8 mouse cellular contexts compared by ENCODE assay signal in genomic region chr19:4697721-4698120, GRCm38 (mm10). TPM values are rescaled to one million over a fixed set of nuclear protein-coding genes. Genes with fewer than 3 reads are reported as not detected.
DNase-seq lines count a peak whose midpoint lies in the region; ATAC-seq lines count a peak whose summit lies in the region.

No protein-coding gene starts in this region.

- 74% methylated on average over 9 of the region's 9 CpGs for WGBS in kidney, embryonic 14.5 days
- WGBS in embryonic facial prominence, embryonic 10.5 days: 79% methylated on average over 9 of the region's 9 CpGs
- WGBS in hindbrain, embryonic 16.5 days: 74% methylated on average over 9 of the region's 9 CpGs
- WGBS in midbrain, embryonic 16.5 days: 69% methylated on average over 9 of the region's 9 CpGs

- peaks cover 4% of the 10 kb centered on the region; the same call in 1 of the 2 replicates for H3K4me1 ChIP-seq in kidney, embryonic 14.5 days (ENCODE audit: control insufficient read depth, insufficient read depth, low read length)
- H3K4me1 ChIP-seq in embryonic facial prominence, embryonic 10.5 days: peaks cover 12% of the 10 kb centered on the region
- H3K4me1 ChIP-seq in hindbrain, embryonic 16.5 days (ENCODE audit: control insufficient read depth, insufficient read depth, low read depth, low read length): peaks cover 8% of the 10 kb centered on the region
- H3K4me1 ChIP-seq in midbrain, embryonic 16.5 days (ENCODE audit: control insufficient read depth, insufficient read depth, low read length): peaks cover 13% of the 10 kb centered on the region

- no peak for DNase-seq in kidney, adult 11 months
- DNase-seq in embryonic facial prominence, embryonic 10.5 days (ENCODE audit: low spot score): no peak
- DNase-seq in thymus, postnatal 10 days (ENCODE audit: low spot score in 2 of 2): no peak
- DNase-seq in embryo, embryonic 10 days (ENCODE audit: low spot score): no peak
- no peak for DNase-seq in urinary bladder, postnatal 36 days (ENCODE audit: low spot score in 2 of 2)

- peak overlapping the region; percentile 52 for H3K9ac ChIP-seq in kidney, embryonic 14.5 days (ENCODE audit: low read depth, low read length)
- peak overlapping the region; percentile 81 for H3K9ac ChIP-seq in hindbrain, embryonic 16.5 days (ENCODE audit: low read depth, low read length)
- peak overlapping the region; percentile 89 for H3K9ac ChIP-seq in midbrain, embryonic 16.5 days (ENCODE audit: low read depth, low read length)

- peaks cover 43% of the 10 kb centered on the region for H3K27me3 ChIP-seq in kidney, embryonic 14.5 days (ENCODE audit: control insufficient read depth, insufficient read depth, low read length)
- peaks cover 65% of the 10 kb centered on the region for H3K27me3 ChIP-seq in embryonic facial prominence, embryonic 10.5 days (replicated peaks; ENCODE audit: low read depth, poor library complexity, severe bottlenecking)
- H3K27me3 ChIP-seq in hindbrain, embryonic 16.5 days (replicated peaks; ENCODE audit: control insufficient read depth, insufficient read depth, low read length): no peaks in the 10 kb centered on the region
- H3K27me3 ChIP-seq in midbrain, embryonic 16.5 days (ENCODE audit: control insufficient read depth, insufficient read depth, low read depth, low read length): peaks cover 12% of the 10 kb centered on the region

- 0 out of 2 replicates have a peak, but pooled peaks have one; percentile 4 for ATAC-seq in kidney, embryonic 14.5 days (ENCODE audit: low FRiP score, low TSS enrichment)
- ATAC-seq in hindbrain, embryonic 16.5 days: peak; percentile 69; the same call in 1 of the 2 replicates
- ATAC-seq in midbrain, embryonic 16.5 days: peak; percentile 32; the same call in 1 of the 2 replicates

- H3K27ac ChIP-seq in kidney, embryonic 14.5 days (ENCODE audit: low read depth, low read length): no peak overlapping the region
- H3K27ac ChIP-seq in embryonic facial prominence, embryonic 10.5 days (replicated peaks): no peak overlapping the region
- peak overlapping the region; percentile 87 for H3K27ac ChIP-seq in hindbrain, embryonic 16.5 days (ENCODE audit: low read depth, low read length)
- H3K27ac ChIP-seq in midbrain, embryonic 16.5 days (ENCODE audit: low read length): peak overlapping the region; percentile 87

- no peaks in the 10 kb centered on the region for H3K9me3 ChIP-seq in kidney, embryonic 14.5 days (ENCODE audit: control insufficient read depth, low read length)
- no peaks in the 10 kb centered on the region for H3K9me3 ChIP-seq in embryonic facial prominence, embryonic 10.5 days
- H3K9me3 ChIP-seq in hindbrain, embryonic 16.5 days (ENCODE audit: control insufficient read depth, low read length): no peaks in the 10 kb centered on the region
- H3K9me3 ChIP-seq in midbrain, embryonic 16.5 days (replicated peaks; ENCODE audit: control insufficient read depth, low read length, poor library complexity, severe bottlenecking): no peaks in the 10 kb centered on the region

- H3K4me2 ChIP-seq in kidney, embryonic 14.5 days (replicated peaks; ENCODE audit: low read depth, low read length): peak overlapping the region; percentile 88
- H3K4me2 ChIP-seq in hindbrain, embryonic 16.5 days (ENCODE audit: low read length): peak overlapping the region; percentile 73
- H3K4me2 ChIP-seq in midbrain, embryonic 16.5 days (ENCODE audit: low read length): peak overlapping the region; percentile 63

- H3K4me3 ChIP-seq in kidney, embryonic 14.5 days (ENCODE audit: low read length): peak overlapping the region; percentile 56
- peak overlapping the region; percentile 70 for H3K4me3 ChIP-seq in embryonic facial prominence, embryonic 10.5 days
- H3K4me3 ChIP-seq in hindbrain, embryonic 16.5 days (ENCODE audit: low read length): peak overlapping the region; percentile 63
- H3K4me3 ChIP-seq in midbrain, embryonic 16.5 days (ENCODE audit: low read depth, low read length): peak overlapping the region; percentile 73

- no peaks in the 10 kb centered on the region for H3K36me3 ChIP-seq in kidney, embryonic 14.5 days (ENCODE audit: control insufficient read depth, insufficient read depth, low read length)
- H3K36me3 ChIP-seq in embryonic facial prominence, embryonic 10.5 days (replicated peaks): no peaks in the 10 kb centered on the region
- no peaks in the 10 kb centered on the region for H3K36me3 ChIP-seq in hindbrain, embryonic 16.5 days (ENCODE audit: control insufficient read depth, insufficient read depth, low read length)
- H3K36me3 ChIP-seq in midbrain, embryonic 16.5 days (ENCODE audit: control insufficient read depth, insufficient read depth, low read length): no peaks in the 10 kb centered on the region

RNA-seq across cellular contexts. Expression of gene Gm960, which starts 0.7 kb away (rescaled TPM):
- 3.4 and 5.2 TPM in 2 replicates for polyA plus RNA-seq in kidney, embryonic 14.5 days (2014; fragmentation: Nextera tagmentation; extraction: Ambion mirVana)
- 2.0 and 2.6 TPM in 2 replicates for polyA plus RNA-seq in embryonic facial prominence, embryonic 10.5 days (2016; fragmentation: Nextera tagmentation; extraction: Ambion mirVana)
- polyA plus RNA-seq in hindbrain, embryonic 16.5 days (2015; fragmentation: Nextera tagmentation; extraction: Ambion mirVana): 5.2 and 6.7 TPM in 2 replicates
- polyA plus RNA-seq in midbrain, embryonic 16.5 days (2015; fragmentation: Nextera tagmentation; extraction: Ambion mirVana): 5.4 and 6.6 TPM in 2 replicates

RNA-seq across cellular contexts. Expression of gene Sptbn2, which starts 13.2 kb away (rescaled TPM):
- 1.8 and 2.9 TPM in 2 replicates for polyA plus RNA-seq in kidney, embryonic 14.5 days (2014; fragmentation: Nextera tagmentation; extraction: Ambion mirVana)
- polyA plus RNA-seq in embryonic facial prominence, embryonic 10.5 days (2016; fragmentation: Nextera tagmentation; extraction: Ambion mirVana): 7.7 and 8.9 TPM in 2 replicates
- 21.7 and 31.4 TPM in 2 replicates for polyA plus RNA-seq in hindbrain, embryonic 16.5 days (2015; fragmentation: Nextera tagmentation; extraction: Ambion mirVana)
- 32.2 and 32.4 TPM in 2 replicates for polyA plus RNA-seq in midbrain, embryonic 16.5 days (2015; fragmentation: Nextera tagmentation; extraction: Ambion mirVana)

RNA-seq across cellular contexts. Expression of gene Rbm4b, which starts 58.6 kb away (rescaled TPM):
- polyA plus RNA-seq in kidney, embryonic 14.5 days (2014; fragmentation: Nextera tagmentation; extraction: Ambion mirVana): 69.2 and 79.8 TPM in 2 replicates
- polyA plus RNA-seq in embryonic facial prominence, embryonic 10.5 days (2016; fragmentation: Nextera tagmentation; extraction: Ambion mirVana): 102 and 114 TPM in 2 replicates
- 124 and 127 TPM in 2 replicates for polyA plus RNA-seq in hindbrain, embryonic 16.5 days (2015; fragmentation: Nextera tagmentation; extraction: Ambion mirVana)
- polyA plus RNA-seq in midbrain, embryonic 16.5 days (2015; fragmentation: Nextera tagmentation; extraction: Ambion mirVana): 149 and 164 TPM in 2 replicates

Comparison
In these comparisons a context has a peak if more than half of its experiments do, and no peak if none do; other contexts are left out.
1. ATAC-seq: peak in every context shown above with its lines; median percentile 69 in hindbrain, embryonic 16.5 days; 32 in midbrain, embryonic 16.5 days; 4 in kidney, embryonic 14.5 days.
2. H3K27ac ChIP-seq: peak in hindbrain, embryonic 16.5 days (single experiment) and midbrain, embryonic 16.5 days (single experiment); none in kidney, embryonic 14.5 days (single experiment) and embryonic facial prominence, embryonic 10.5 days (single experiment).
3. Peak in every context shown above with its lines, with median percentiles within 50 percentile points of each other: H3K4me2 ChIP-seq, H3K4me3 ChIP-seq and H3K9ac ChIP-seq.